Mouse (Mus musculus) granulocyte monocyte progenitor cell, adult 5-6 weeks (primary cell): ENCODE data around the gene Zbtb16. TPM values are rescaled to one million over a fixed set of nuclear protein-coding genes. Genes with fewer than 3 reads are reported as not detected.

Source experiments
- ATAC-seq: replicated peaks from 2 replicates; pipeline ENCODE4 v1.8.0; 2016; ENCODE audit warnings: mild to moderate bottlenecking, moderate TSS enrichment, inconsistent platforms; ENCODE audit not compliant: poor library complexity, severe bottlenecking
- total RNA-seq, 2 experiments: library from RNA; stranded (forward) in 1 of 2; stranded (reverse) in 1 of 2; fragments of 200-712, 200-1000 nt in 1 of 2; fragments of >200 nt in 1 of 2; fragmentation: Nextera tagmentation in 1 of 2; gene quantifications; 2 replicates each; pipeline ENCODE4 v1.2.3; 2014 to 2017

The Zbtb16 gene
- total RNA-seq, 2 experiments from 2014 or later, result 10.0 to 10.1 TPM

- ATAC-seq, result peak; percentile 17; the same call in 1 of the 2 replicates
Observed at GRCm38 (mm10) chr9:48618111-48618510, 217.9 kb downstream of the Zbtb16 start.

DNA sequence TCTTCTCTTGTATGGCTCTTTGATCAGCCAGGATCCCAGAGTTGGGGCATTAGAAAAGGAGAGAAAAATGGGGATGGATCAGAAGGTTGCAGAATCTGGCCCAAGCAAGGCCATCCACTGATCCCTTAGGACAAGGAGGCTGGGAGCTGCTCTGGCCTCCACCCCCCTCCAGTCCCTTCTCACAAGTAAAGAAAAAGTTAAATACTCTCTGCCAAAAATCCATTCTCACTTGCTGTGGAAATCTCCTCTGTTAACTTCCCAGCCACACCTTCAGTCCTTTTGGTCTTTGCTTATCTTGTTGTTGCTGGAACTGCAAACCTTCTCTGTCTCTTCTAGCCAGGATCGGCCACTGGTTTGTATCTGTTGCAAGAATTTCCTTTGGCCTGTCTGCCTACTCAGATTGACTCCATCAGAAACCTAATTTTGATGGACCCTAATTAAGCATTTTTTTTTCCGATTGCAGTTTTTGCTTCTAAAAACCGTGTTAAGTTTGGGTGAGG, 218.5 kb downstream of the Zbtb16 start:
- ATAC-seq, result no peak

DNA sequence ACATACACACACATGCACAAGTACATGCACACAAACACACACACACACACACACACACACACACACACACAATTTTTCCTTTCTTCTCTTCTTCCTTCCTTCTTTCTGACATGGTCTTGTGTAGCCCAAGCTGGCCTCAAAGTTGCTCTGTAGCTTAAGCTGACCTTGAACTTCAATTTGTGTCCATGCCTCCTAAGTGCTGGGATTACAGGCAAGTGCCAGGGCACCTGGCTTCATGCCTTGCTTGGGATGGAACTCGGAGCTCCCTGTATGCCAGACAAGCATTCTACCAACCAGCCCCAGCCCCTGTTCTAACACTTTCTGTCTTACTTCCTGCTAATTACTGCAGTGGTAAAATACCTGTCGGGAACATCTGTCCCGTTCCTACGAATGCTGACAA, 222.8 kb downstream of the Zbtb16 start:
- no peak for ATAC-seq

GRCm38 (mm10) chr9:48612542-48612941, 223.5 kb downstream of the Zbtb16 start:
- no peak for ATAC-seq

DNA sequence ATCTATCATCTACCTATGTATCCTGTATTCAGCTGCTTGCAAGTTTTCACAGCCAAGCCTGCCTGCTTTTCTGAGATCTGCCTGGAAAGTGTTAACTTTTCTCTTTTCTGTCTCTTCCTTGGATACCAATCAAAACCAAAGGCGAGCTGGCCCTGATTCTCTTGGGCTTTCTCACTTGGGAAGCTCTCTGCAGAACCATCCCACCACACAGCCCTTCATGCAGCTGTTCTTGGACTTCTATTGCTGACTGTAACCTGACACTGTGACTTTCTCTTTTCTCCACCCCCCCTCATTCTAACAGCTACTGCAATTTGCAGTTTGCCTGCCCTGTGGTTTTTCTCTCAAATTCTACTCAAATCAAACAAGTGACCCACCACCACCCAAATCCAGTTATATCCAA, 225.0 kb downstream of the Zbtb16 start:
- no peak for ATAC-seq

GRCm38 (mm10) chr9:48609734-48610133, 226.3 kb downstream of the Zbtb16 start:
- peak; percentile 81 for ATAC-seq

GRCm38 (mm10) chr9:48607417-48607816, 228.6 kb downstream of the Zbtb16 start:
- ATAC-seq, result no peak

GRCm38 (mm10) chr9:48606171-48606570, 229.9 kb downstream of the Zbtb16 start:
- ATAC-seq, result peak; percentile 79

DNA sequence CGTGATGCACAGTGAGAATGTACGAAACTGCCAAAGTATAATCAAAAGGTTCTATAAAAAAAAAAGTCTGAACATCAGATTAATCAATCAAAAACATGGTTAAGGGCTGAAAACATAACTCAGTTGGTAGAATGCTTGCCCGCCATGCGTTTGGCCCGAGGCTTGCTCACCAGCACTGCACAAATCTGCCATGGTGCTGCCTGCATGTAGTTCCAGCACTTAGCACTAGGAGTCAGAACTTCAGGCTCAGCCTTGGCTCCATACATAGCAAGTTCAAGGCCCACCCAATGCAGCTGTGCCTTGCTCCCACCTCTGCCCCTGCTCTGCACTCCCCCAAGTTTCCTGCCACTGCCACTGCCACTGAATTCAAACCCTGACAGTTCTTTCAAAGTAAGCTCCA, 230.3 kb downstream of the Zbtb16 start:
- peak; percentile 48; the same call in 1 of the 2 replicates for ATAC-seq

- ATAC-seq, result no peak
Observed at GRCm38 (mm10) chr9:48604939-48605598, 231.0 kb downstream of the Zbtb16 start, which contains the start of gene Nnmt. Gene Nnmt, minus strand, starts transcription at chr9:48605153.

Other genes starting within 250 kb of the Zbtb16 start
- not detected in 2 replicates for gene Nnmt, start 231.1 kb downstream of the Zbtb16 start, total RNA-seq (2014; fragmentation: Nextera tagmentation)
- not detected in 2 replicates for gene Nnmt, start 231.1 kb downstream of the Zbtb16 start, total RNA-seq (2017)
- gene Htr3a, start 74.9 kb upstream of the Zbtb16 start, total RNA-seq (2014; fragmentation: Nextera tagmentation), result not detected in 2 replicates
- gene Htr3a, start 74.9 kb upstream of the Zbtb16 start, total RNA-seq (2017), result not detected in 2 replicates
- not detected in 2 replicates for gene Htr3b, start 128.8 kb upstream of the Zbtb16 start, total RNA-seq (2014; fragmentation: Nextera tagmentation)
- gene Htr3b, start 128.8 kb upstream of the Zbtb16 start, total RNA-seq (2017), result not detected in 2 replicates
- gene Usp28, start 149.2 kb upstream of the Zbtb16 start, total RNA-seq (2014; fragmentation: Nextera tagmentation), result 16.5 and 17.2 TPM in 2 replicates
- gene Usp28, start 149.2 kb upstream of the Zbtb16 start, total RNA-seq (2017), result 10.0 and 17.4 TPM in 2 replicates
- 20.3 and 37.4 TPM in 2 replicates for gene Zw10, start 219.4 kb upstream of the Zbtb16 start, total RNA-seq (2014; fragmentation: Nextera tagmentation)
- gene Zw10, start 219.4 kb upstream of the Zbtb16 start, total RNA-seq (2017), result 19.8 and 34.0 TPM in 2 replicates
- not detected in 2 replicates for gene Tmprss5, start 245.0 kb upstream of the Zbtb16 start, total RNA-seq (2014; fragmentation: Nextera tagmentation)
- gene Tmprss5, start 245.0 kb upstream of the Zbtb16 start, total RNA-seq (2017), result not detected in 2 replicates